Mouse (Mus musculus): ENCODE data around the gene Rpl23a. TPM values are rescaled to one million over a fixed set of nuclear protein-coding genes. Genes with fewer than 3 reads are reported as not detected.
A peak's percentile ranks its signal among the peaks of the same experiment; 100 is the strongest.

Rpl23a gene
- polyA plus RNA-seq, 1 experiment from 2014 or later, result 1,245 TPM

- no peaks in the 10 kb centered on the region for H3K4me1 ChIP-seq (ENCODE audit: control insufficient read depth, insufficient read depth, low read length)
- DNase-seq (ENCODE audit: low spot score, missing footprints) (no peak), ATAC-seq (ENCODE audit: low FRiP score) (no peak)
- H3K36me3 ChIP-seq (ENCODE audit: control insufficient read depth, insufficient read depth, low read length), result peaks cover 12% of the 10 kb centered on the region
- H3K27me3 ChIP-seq (ENCODE audit: control insufficient read depth, insufficient read depth, low read length), result no peaks in the 10 kb centered on the region
- no peak overlapping the region for H3K27ac ChIP-seq (ENCODE audit: low read depth, low read length)
- no peak overlapping the region for H3K9ac ChIP-seq (ENCODE audit: low read length)
- no peak overlapping the region for H3K4me3 ChIP-seq (ENCODE audit: low read depth, low read length)
- no peak overlapping the region for H3K4me2 ChIP-seq
- whole genome bisulfite sequencing, result 84% methylated on average over 13 of the region's 13 CpGs
- no peaks in the 10 kb centered on the region for H3K9me3 ChIP-seq (ENCODE audit: control insufficient read depth, low read length)
Measured at GRCm38 (mm10) chr11:78205361-78206206, 22.2 kb upstream of the Rpl23a start.

GRCm38 (mm10) chr11:78204287-78204686 lies 20.9 kb upstream of the Rpl23a start:
- Histone ChIP-seq H3K9me3 (ENCODE audit: control insufficient read depth, low read length) (no peaks in the 10 kb centered on the region), H3K4me1 (ENCODE audit: control insufficient read depth, insufficient read depth, low read length) (no peaks in the 10 kb centered on the region), H3K4me2 (no peak overlapping the region), H3K27me3 (ENCODE audit: control insufficient read depth, insufficient read depth, low read length) (no peaks in the 10 kb centered on the region), H3K9ac (ENCODE audit: low read length) (no peak overlapping the region), H3K4me3 (ENCODE audit: low read depth, low read length) (no peak overlapping the region), H3K27ac (ENCODE audit: low read depth, low read length) (no peak overlapping the region), H3K36me3 (ENCODE audit: control insufficient read depth, insufficient read depth, low read length) (peaks cover 10% of the 10 kb centered on the region)
- 83% methylated on average over 6 of the region's 6 CpGs for WGBS
- ATAC-seq (ENCODE audit: low FRiP score) (no peak), DNase-seq (ENCODE audit: low spot score, missing footprints) (no peak)

GRCm38 (mm10) chr11:78202372-78202771 lies 19.0 kb upstream of the Rpl23a start:
- DNase-seq (ENCODE audit: low spot score, missing footprints) (no peak), ATAC-seq (ENCODE audit: low FRiP score) (no peak)
- Histone ChIP-seq H3K4me2 (no peak overlapping the region), H3K27ac (ENCODE audit: low read depth, low read length) (no peak overlapping the region), H3K9me3 (ENCODE audit: control insufficient read depth, low read length) (no peaks in the 10 kb centered on the region), H3K4me3 (ENCODE audit: low read depth, low read length) (no peak overlapping the region), H3K4me1 (ENCODE audit: control insufficient read depth, insufficient read depth, low read length) (no peaks in the 10 kb centered on the region), H3K27me3 (ENCODE audit: control insufficient read depth, insufficient read depth, low read length) (no peaks in the 10 kb centered on the region), H3K9ac (ENCODE audit: low read length) (no peak overlapping the region), H3K36me3 (ENCODE audit: control insufficient read depth, insufficient read depth, low read length) (peaks cover 3% of the 10 kb centered on the region; the same call in 1 of the 2 replicates)
- 97% methylated on average over 3 of the region's 3 CpGs for WGBS

DNA sequence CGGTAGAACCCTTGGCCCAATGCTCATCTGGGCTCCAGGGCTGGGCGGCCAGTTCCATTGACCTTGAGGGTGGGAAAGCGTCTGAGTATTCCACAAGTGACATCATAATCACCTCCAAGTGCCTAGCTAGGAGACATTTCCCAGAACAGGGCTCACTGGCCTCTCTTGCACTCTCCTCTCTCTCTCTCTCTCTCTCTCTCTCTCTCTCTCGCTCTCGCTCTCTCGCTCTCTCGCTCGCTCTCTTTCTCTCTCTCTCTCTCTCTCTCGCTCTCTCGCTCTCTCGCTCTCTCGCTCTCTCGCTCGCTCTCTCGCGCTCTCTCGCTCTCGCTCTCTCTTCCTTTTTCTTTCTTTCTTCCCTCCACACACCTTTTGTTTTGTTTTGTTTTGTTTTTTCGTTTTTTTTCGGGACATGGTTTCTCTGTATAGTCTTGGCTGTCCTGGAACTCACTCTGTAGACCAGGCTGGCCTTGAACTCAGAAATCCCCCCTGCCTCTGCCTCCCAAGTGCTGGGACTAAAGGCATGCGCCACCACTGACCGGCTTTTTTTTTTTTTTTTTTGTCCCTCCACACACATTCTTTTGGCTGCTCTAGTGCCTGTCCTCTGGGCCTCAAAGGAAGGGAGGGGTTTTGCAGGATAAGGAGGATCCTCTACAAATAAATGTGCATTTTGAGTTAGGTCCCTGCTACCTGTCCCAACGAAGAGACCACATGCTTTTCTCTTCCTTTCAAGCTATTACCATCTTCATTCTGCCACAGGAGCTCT lies 11.9 kb upstream of the Rpl23a start:
- Histone ChIP-seq H3K9ac (ENCODE audit: low read length) (0 out of 2 replicates have a peak overlapping the region, but pooled peaks have one; percentile 44), H3K4me1 (ENCODE audit: control insufficient read depth, insufficient read depth, low read length) (peaks cover 5% of the 10 kb centered on the region; the same call in 1 of the 2 replicates), H3K27ac (ENCODE audit: low read depth, low read length) (no peak overlapping the region), H3K27me3 (ENCODE audit: control insufficient read depth, insufficient read depth, low read length) (no peaks in the 10 kb centered on the region), H3K4me3 (ENCODE audit: low read depth, low read length) (peak overlapping the region; percentile 32), H3K4me2 (peak overlapping the region; percentile 48), H3K36me3 (ENCODE audit: control insufficient read depth, insufficient read depth, low read length) (peaks cover 9% of the 10 kb centered on the region), H3K9me3 (ENCODE audit: control insufficient read depth, low read length) (no peaks in the 10 kb centered on the region)
- ATAC-seq (ENCODE audit: low FRiP score) (no peak), DNase-seq (ENCODE audit: low spot score, missing footprints) (no peak)
- WGBS, result 60% methylated on average over 23 of the region's 23 CpGs

- Histone ChIP-seq H3K27me3 (ENCODE audit: control insufficient read depth, insufficient read depth, low read length) (no peaks in the 10 kb centered on the region), H3K4me3 (ENCODE audit: low read depth, low read length) (peak overlapping the region; percentile 32), H3K9me3 (ENCODE audit: control insufficient read depth, low read length) (no peaks in the 10 kb centered on the region), H3K36me3 (ENCODE audit: control insufficient read depth, insufficient read depth, low read length) (peaks cover 9% of the 10 kb centered on the region), H3K9ac (ENCODE audit: low read length) (peak overlapping the region; percentile 44), H3K4me2 (peak overlapping the region; percentile 48), H3K4me1 (ENCODE audit: control insufficient read depth, insufficient read depth, low read length) (peaks cover 10% of the 10 kb centered on the region), H3K27ac (ENCODE audit: low read depth, low read length) (no peak overlapping the region)
- ATAC-seq (ENCODE audit: low FRiP score), result peak; percentile 73
- DNase-seq (ENCODE audit: low spot score, missing footprints), result peak; percentile 98
- 3% methylated on average over 30 of the region's 30 CpGs for WGBS
Measured at GRCm38 (mm10) chr11:78194411-78195100, 11.2 kb upstream of the Rpl23a start.

DNA sequence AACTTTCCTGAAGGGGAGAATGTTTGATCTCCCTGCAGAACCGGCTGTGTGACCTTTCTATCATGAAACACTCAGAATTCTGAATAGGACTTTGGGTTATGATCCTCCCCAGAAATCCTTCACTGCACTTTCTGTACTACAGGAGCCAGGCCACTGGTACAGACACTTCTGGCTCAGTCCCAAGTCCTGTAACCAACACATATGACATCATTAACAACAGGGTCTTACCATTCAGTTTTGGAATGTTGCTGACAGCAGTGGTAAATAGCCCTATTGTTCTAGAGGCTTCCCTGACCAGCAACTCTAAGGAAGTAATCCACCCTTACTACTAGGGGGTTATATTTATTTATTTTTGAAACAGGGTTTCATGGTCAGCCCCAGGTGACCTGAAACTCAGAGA lies 9.7 kb upstream of the Rpl23a start, which contains the start of gene Proca1:
Gene Proca1 (plus strand): TSS at position 280 of the 400 bp plus-strand sequence.
- no peaks in the 10 kb centered on the region for H3K9me3 ChIP-seq (ENCODE audit: control insufficient read depth, low read length)
- no peak for ATAC-seq (ENCODE audit: low FRiP score)
- H3K4me2 ChIP-seq, result no peak within 1 kb of the TSS
- peaks cover 9% of the 10 kb centered on the region for H3K36me3 ChIP-seq (ENCODE audit: control insufficient read depth, insufficient read depth, low read length)
- H3K27ac ChIP-seq (ENCODE audit: low read depth, low read length), result no peak within 1 kb of the TSS
- no peaks in the 10 kb centered on the region for H3K27me3 ChIP-seq (ENCODE audit: control insufficient read depth, insufficient read depth, low read length)
- H3K4me1 ChIP-seq (ENCODE audit: control insufficient read depth, insufficient read depth, low read length), result peaks cover 10% of the 10 kb centered on the region
- no peak within 1 kb of the TSS; the same call in 1 of the 2 replicates for H3K9ac ChIP-seq (ENCODE audit: low read length)
- DNase-seq (ENCODE audit: low spot score, missing footprints), result no peak
- 77% methylated on average over 1 of the region's 1 CpGs for WGBS
- no peak within 1 kb of the TSS for H3K4me3 ChIP-seq (ENCODE audit: low read depth, low read length)

DNA sequence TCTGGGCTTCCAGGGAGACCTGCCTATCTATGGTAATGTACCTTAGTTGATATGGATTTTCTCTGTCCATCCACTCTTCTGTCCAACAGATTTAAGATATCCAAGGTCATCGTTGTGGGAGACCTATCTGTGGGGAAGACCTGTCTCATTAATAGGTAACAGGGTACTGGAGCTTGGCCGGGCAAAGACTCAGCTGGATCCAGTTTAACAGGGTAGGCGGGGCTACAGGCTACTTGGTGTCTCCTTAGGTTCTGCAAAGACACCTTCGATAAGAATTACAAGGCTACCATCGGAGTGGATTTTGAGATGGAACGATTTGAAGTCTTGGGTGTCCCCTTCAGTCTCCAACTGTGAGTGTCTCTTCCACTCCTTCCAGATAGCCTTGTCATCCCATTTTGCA lies 6.7 kb upstream of the Rpl23a start:
- 71% methylated on average over 6 of the region's 6 CpGs for WGBS
- peak overlapping the region; percentile 81 for H3K9ac ChIP-seq (ENCODE audit: low read length)
- DNase-seq (ENCODE audit: low spot score, missing footprints) (no peak), ATAC-seq (ENCODE audit: low FRiP score) (no peak)
- no peaks in the 10 kb centered on the region for H3K9me3 ChIP-seq (ENCODE audit: control insufficient read depth, low read length)
- H3K4me2 ChIP-seq, result peak overlapping the region; percentile 64
- H3K36me3 ChIP-seq (ENCODE audit: control insufficient read depth, insufficient read depth, low read length), result peaks cover 9% of the 10 kb centered on the region
- peaks cover 12% of the 10 kb centered on the region for H3K4me1 ChIP-seq (ENCODE audit: control insufficient read depth, insufficient read depth, low read length)
- H3K27ac ChIP-seq (ENCODE audit: low read depth, low read length), result peak overlapping the region; percentile 91
- peak overlapping the region; percentile 54 for H3K4me3 ChIP-seq (ENCODE audit: low read depth, low read length)
- H3K27me3 ChIP-seq (ENCODE audit: control insufficient read depth, insufficient read depth, low read length), result no peaks in the 10 kb centered on the region

GRCm38 (mm10) chr11:78189234-78190040 lies 6.1 kb upstream of the Rpl23a start:
- peak; percentile 98 for DNase-seq (ENCODE audit: low spot score, missing footprints)
- peak overlapping the region; percentile 81 for H3K9ac ChIP-seq (ENCODE audit: low read length)
- H3K9me3 ChIP-seq (ENCODE audit: control insufficient read depth, low read length), result no peaks in the 10 kb centered on the region
- WGBS, result under 1% methylated on average over 42 of the region's 42 CpGs
- H3K27ac ChIP-seq (ENCODE audit: low read depth, low read length), result peak overlapping the region; percentile 91
- H3K4me1 ChIP-seq (ENCODE audit: control insufficient read depth, insufficient read depth, low read length), result peaks cover 10% of the 10 kb centered on the region
- ATAC-seq (ENCODE audit: low FRiP score), result peak; percentile 89
- no peaks in the 10 kb centered on the region for H3K27me3 ChIP-seq (ENCODE audit: control insufficient read depth, insufficient read depth, low read length)
- peak overlapping the region; percentile 64 for H3K4me2 ChIP-seq
- peaks cover 9% of the 10 kb centered on the region for H3K36me3 ChIP-seq (ENCODE audit: control insufficient read depth, insufficient read depth, low read length)
- peak overlapping the region; percentile 54 for H3K4me3 ChIP-seq (ENCODE audit: low read depth, low read length)

Data from midbrain, embryonic 11.5 days (tissue).